Mouse (Mus musculus) midbrain, embryonic 12.5 days (tissue): Measurements from ENCODE around the gene Gstp1. TPM values are rescaled to one million over a fixed set of nuclear protein-coding genes. Genes with fewer than 3 reads are reported as not detected.

ENCODE experiments used
- ATAC-seq: fragments of 200-750 bp; cut with Nextera tagmentation; 2 replicates; pipeline ENCODE4 v1.8.0; 2017; ENCODE audit warnings: low read depth, moderate TSS enrichment, moderate library complexity; ENCODE audit not compliant: low FRiP score
- H3K27ac ChIP-seq: fragments of 300-500 bp; sonication (generic); replicated peaks from 2 replicates; pipeline ENCODE4 v1.5.1; 2016; ENCODE audit warnings: mild to moderate bottlenecking
- H3K27me3 ChIP-seq: fragments of 300-500 bp; sonication (generic); 2 replicates; pipeline ENCODE4 v1.6.1; 2016; ENCODE audit warnings: mild to moderate bottlenecking
- H3K36me3 ChIP-seq: fragments of 300-500 bp; sonication (generic); 2 replicates; pipeline ENCODE4 v1.6.1; 2016
- H3K4me1 ChIP-seq: fragments of 300-500 bp; sonication (generic); 2 replicates; pipeline ENCODE4 v1.6.1; 2016
- H3K4me2 ChIP-seq: fragments of 300-500 bp; sonication (generic); replicated peaks from 2 replicates; pipeline ENCODE4 v1.6.1; 2016; ENCODE audit warnings: mild to moderate bottlenecking, moderate library complexity
- H3K4me3 ChIP-seq: fragments of 300-500 bp; sonication (generic); 2 replicates; pipeline ENCODE4 v1.5.1; 2016; ENCODE audit warnings: mild to moderate bottlenecking
- H3K9ac ChIP-seq: fragments of 300-500 bp; sonication (generic); replicated peaks from 2 replicates; pipeline ENCODE4 v1.6.1; 2016; ENCODE audit warnings: mild to moderate bottlenecking, moderate library complexity
- H3K9me3 ChIP-seq: fragments of 300-500 bp; sonication (generic); 2 replicates; pipeline ENCODE4 v1.6.1; 2016; ENCODE audit warnings: mild to moderate bottlenecking
- WGBS: fragments of 180-500 bp; shearing (Covaris S2); methylation state at CpG from one replicate; pipeline ENCODE4 v1.1.7; 2016; 5-methylcytosine and 5-hydroxymethylcytosine counted together
- polyA plus RNA-seq: library from polyadenylated mRNA; unstranded; fragments of >200 nt; fragmentation: Nextera tagmentation; extraction: Ambion mirVana; gene quantifications from 2 replicates; pipeline ENCODE4 v1.2.1, GENCODE M21; 2016

Gene Gstp1
- 323 and 328 TPM in 2 replicates for polyA plus RNA-seq

- peaks cover 14% of the 10 kb centered on the region for H3K4me1 ChIP-seq
- WGBS: under 1% methylated on average over 23 of the region's 26 CpGs
- H3K9me3 ChIP-seq: no peaks in the 10 kb centered on the region
- H3K27me3 ChIP-seq: peaks cover 8% of the 10 kb centered on the region; the same call in 1 of the 2 replicates
- no peaks in the 10 kb centered on the region for H3K36me3 ChIP-seq
- peak within 1 kb of the TSS; percentile 76 for H3K4me2 ChIP-seq
- H3K9ac ChIP-seq: peak within 1 kb of the TSS; percentile 68
- peak; percentile 80 for ATAC-seq
- peak within 1 kb of the TSS; percentile 65 for H3K4me3 ChIP-seq
- H3K27ac ChIP-seq: peak within 1 kb of the TSS; percentile 58; the same call in 1 of the 2 replicates
Measured at GRCm38 (mm10) chr19:4037788-4038232, at the start of gene Gstp1. TSS of gene Gstp1 (minus strand) at chr19:4037985.

- no peaks in the 10 kb centered on the region for H3K4me1 ChIP-seq
- 86% methylated on average over 5 of the region's 5 CpGs for WGBS
- no peaks in the 10 kb centered on the region for H3K9me3 ChIP-seq
- ATAC-seq: no peak
- no peak overlapping the region for H3K4me2 ChIP-seq
- no peak overlapping the region for H3K9ac ChIP-seq
- no peaks in the 10 kb centered on the region for H3K36me3 ChIP-seq
- no peak overlapping the region for H3K4me3 ChIP-seq
- H3K27ac ChIP-seq: no peak overlapping the region
- peaks cover 16% of the 10 kb centered on the region; the same call in 1 of the 2 replicates for H3K27me3 ChIP-seq
Measured at GRCm38 (mm10) chr19:4087090-4087489, 49.3 kb upstream of the Gstp1 start.

GRCm38 (mm10) chr19:4086156-4086555 lies 48.4 kb upstream of the Gstp1 start:
- ATAC-seq: no peak
- Histone ChIP-seq H3K27ac (no peak overlapping the region), H3K27me3 (peaks cover 21% of the 10 kb centered on the region; the same call in 1 of the 2 replicates), H3K36me3 (no peaks in the 10 kb centered on the region), H3K4me2 (no peak overlapping the region), H3K4me3 (no peak overlapping the region), H3K9ac (no peak overlapping the region), H3K9me3 (no peaks in the 10 kb centered on the region), H3K4me1 (no peaks in the 10 kb centered on the region)
- WGBS: 92% methylated on average over 15 of the region's 15 CpGs

- Histone ChIP-seq H3K4me1 (no peaks in the 10 kb centered on the region), H3K4me3 (no peak overlapping the region), H3K9ac (no peak overlapping the region), H3K4me2 (no peak overlapping the region), H3K9me3 (no peaks in the 10 kb centered on the region), H3K27ac (no peak overlapping the region), H3K27me3 (peaks cover 20% of the 10 kb centered on the region; the same call in 1 of the 2 replicates), H3K36me3 (no peaks in the 10 kb centered on the region)
- WGBS: 93% methylated on average over 1 of the region's 1 CpGs
- no peak for ATAC-seq
Measured at GRCm38 (mm10) chr19:4084984-4085383, 47.2 kb upstream of the Gstp1 start.

- Histone ChIP-seq H3K4me2 (no peak overlapping the region), H3K4me3 (no peak overlapping the region), H3K27ac (no peak overlapping the region), H3K27me3 (peaks cover 16% of the 10 kb centered on the region; the same call in 1 of the 2 replicates), H3K9ac (no peak overlapping the region), H3K4me1 (no peaks in the 10 kb centered on the region), H3K9me3 (no peaks in the 10 kb centered on the region), H3K36me3 (no peaks in the 10 kb centered on the region)
- ATAC-seq: no peak
- WGBS: 35% methylated on average over 7 of the region's 8 CpGs
Measured at GRCm38 (mm10) chr19:4083826-4084225, 46.0 kb upstream of the Gstp1 start.

GRCm38 (mm10) chr19:4083316-4083715 lies 45.5 kb upstream of the Gstp1 start:
- no peak overlapping the region for H3K27ac ChIP-seq
- H3K9ac ChIP-seq: no peak overlapping the region
- H3K9me3 ChIP-seq: no peaks in the 10 kb centered on the region
- no peak for ATAC-seq
- 72% methylated on average over 7 of the region's 7 CpGs for WGBS
- H3K4me2 ChIP-seq: no peak overlapping the region
- H3K27me3 ChIP-seq: peaks cover 16% of the 10 kb centered on the region; the same call in 1 of the 2 replicates
- no peaks in the 10 kb centered on the region for H3K4me1 ChIP-seq
- H3K4me3 ChIP-seq: no peak overlapping the region
- no peaks in the 10 kb centered on the region for H3K36me3 ChIP-seq

- no peaks in the 10 kb centered on the region for H3K4me1 ChIP-seq
- 82% methylated on average over 11 of the region's 11 CpGs for WGBS
- no peak overlapping the region for H3K4me3 ChIP-seq
- H3K9me3 ChIP-seq: no peaks in the 10 kb centered on the region
- ATAC-seq: no peak
- H3K36me3 ChIP-seq: no peaks in the 10 kb centered on the region
- H3K27ac ChIP-seq: no peak overlapping the region
- no peak overlapping the region for H3K4me2 ChIP-seq
- no peak overlapping the region for H3K9ac ChIP-seq
- H3K27me3 ChIP-seq: peaks cover 16% of the 10 kb centered on the region; the same call in 1 of the 2 replicates
Measured at GRCm38 (mm10) chr19:4082219-4082965, 44.6 kb upstream of the Gstp1 start.

- ATAC-seq: no peak
- Histone ChIP-seq H3K4me3 (no peak within 1 kb of the TSS), H3K27me3 (peaks cover 16% of the 10 kb centered on the region; the same call in 1 of the 2 replicates), H3K9me3 (no peaks in the 10 kb centered on the region), H3K36me3 (no peaks in the 10 kb centered on the region), H3K4me2 (no peak within 1 kb of the TSS), H3K9ac (no peak within 1 kb of the TSS), H3K4me1 (no peaks in the 10 kb centered on the region), H3K27ac (no peak within 1 kb of the TSS)
- WGBS: 61% methylated on average over 3 of the region's 3 CpGs
Measured at GRCm38 (mm10) chr19:4081394-4081793, 43.6 kb upstream of the Gstp1 start, which contains the start of gene Cabp2. TSS of gene Cabp2 (plus strand) at chr19:4081578.

GRCm38 (mm10) chr19:4080511-4081009 lies 42.8 kb upstream of the Gstp1 start:
- 71% methylated on average over 8 of the region's 8 CpGs for WGBS
- H3K9ac ChIP-seq: no peak overlapping the region
- H3K4me2 ChIP-seq: no peak overlapping the region
- H3K27me3 ChIP-seq: peaks cover 16% of the 10 kb centered on the region; the same call in 1 of the 2 replicates
- no peak overlapping the region for H3K27ac ChIP-seq
- H3K9me3 ChIP-seq: no peaks in the 10 kb centered on the region
- no peak overlapping the region for H3K4me3 ChIP-seq
- no peak for ATAC-seq
- H3K4me1 ChIP-seq: no peaks in the 10 kb centered on the region
- H3K36me3 ChIP-seq: no peaks in the 10 kb centered on the region

GRCm38 (mm10) chr19:4079594-4079993 lies 41.8 kb upstream of the Gstp1 start:
- no peak overlapping the region for H3K27ac ChIP-seq
- H3K36me3 ChIP-seq: no peaks in the 10 kb centered on the region
- peaks cover 16% of the 10 kb centered on the region; the same call in 1 of the 2 replicates for H3K27me3 ChIP-seq
- ATAC-seq: no peak
- H3K9ac ChIP-seq: no peak overlapping the region
- no peak overlapping the region for H3K4me2 ChIP-seq
- no peak overlapping the region for H3K4me3 ChIP-seq
- no peaks in the 10 kb centered on the region for H3K4me1 ChIP-seq
- 77% methylated on average over 1 of the region's 1 CpGs for WGBS
- no peaks in the 10 kb centered on the region for H3K9me3 ChIP-seq

- Histone ChIP-seq H3K27me3 (0 out of 2 replicates have a peak, but pooled peaks cover 2% of the 10 kb centered on the region), H3K4me1 (no peaks in the 10 kb centered on the region), H3K27ac (no peak overlapping the region), H3K9me3 (no peaks in the 10 kb centered on the region), H3K4me3 (no peak overlapping the region), H3K4me2 (no peak overlapping the region), H3K36me3 (no peaks in the 10 kb centered on the region), H3K9ac (no peak overlapping the region)
- ATAC-seq: no peak
- 69% methylated on average over 1 of the region's 1 CpGs for WGBS
Measured at GRCm38 (mm10) chr19:4075531-4075930, 37.7 kb upstream of the Gstp1 start.

GRCm38 (mm10) chr19:4072706-4073424 lies 35.1 kb upstream of the Gstp1 start:
- WGBS: 86% methylated on average over 6 of the region's 6 CpGs
- H3K4me2 ChIP-seq: no peak overlapping the region
- no peak overlapping the region for H3K27ac ChIP-seq
- H3K27me3 ChIP-seq: no peaks in the 10 kb centered on the region
- H3K4me1 ChIP-seq: no peaks in the 10 kb centered on the region
- no peak overlapping the region for H3K9ac ChIP-seq
- H3K36me3 ChIP-seq: no peaks in the 10 kb centered on the region
- no peaks in the 10 kb centered on the region for H3K9me3 ChIP-seq
- no peak for ATAC-seq
- H3K4me3 ChIP-seq: no peak overlapping the region
